Comparison of ENCODE assay signal across 13 mouse cellular contexts in the genomic region with DNA sequence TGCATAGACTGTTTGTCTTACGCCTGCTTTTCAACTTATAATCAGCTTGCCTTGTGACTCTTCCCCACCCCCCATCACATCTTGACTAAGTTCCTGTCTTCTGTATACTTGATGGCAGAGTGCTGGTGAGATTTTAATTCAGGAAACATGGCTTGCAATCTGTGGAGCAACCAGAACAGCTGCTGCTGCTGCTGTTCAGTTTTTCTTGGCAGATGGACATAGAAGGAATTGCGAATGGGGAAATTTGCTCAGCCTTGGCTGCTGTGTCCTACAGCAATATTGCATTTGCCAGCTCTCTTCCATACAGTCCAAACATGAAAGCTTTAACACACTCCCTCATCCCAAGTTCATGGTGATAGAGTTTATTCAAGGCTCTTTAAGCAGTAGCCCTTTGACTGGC.
DNase-seq lines count a peak whose midpoint lies in the region; ATAC-seq lines count a peak whose summit lies in the region.
"Had no signal": no experiment of that assay in that cellular context is flagged by ENCODE, and none has a peak within 500 bp of the region (broad histone marks: within the 10 kb centered on the region; RNA-seq: fewer than 3 reads in every experiment).

No protein-coding gene starts in this region.

- H3K9ac ChIP-seq in forebrain, embryonic 15.5 days (replicated peaks): no peak overlapping the region
- H3K9ac ChIP-seq in kidney, embryonic 15.5 days: no peak overlapping the region
- H3K9ac ChIP-seq in liver, embryonic 11.5 days (ENCODE audit: low read depth, low read length): no peak overlapping the region
- H3K9ac ChIP-seq: midbrain, embryonic 12.5 days; stomach, embryonic 15.5 days had no signal

- peak; percentile 93 for ATAC-seq in forebrain, embryonic 15.5 days (replicated peaks)
- ATAC-seq in activated CD4-positive, CD25-positive, alpha-beta regulatory T cell, adult 4 months: no peak
- no peak for ATAC-seq in kidney, embryonic 15.5 days (replicated peaks; ENCODE audit: low FRiP score)
- no peak for ATAC-seq in liver, embryonic 11.5 days (replicated peaks; ENCODE audit: low FRiP score)
- ATAC-seq: inflammation-experienced regulatory T-cells, adult 6 months; Patski had no signal

- H3K4me3 ChIP-seq in forebrain, embryonic 15.5 days: no peak overlapping the region
- no peak overlapping the region for H3K4me3 ChIP-seq in forebrain, embryonic 10.5 days
- H3K4me3 ChIP-seq in kidney, embryonic 15.5 days (replicated peaks): no peak overlapping the region
- no peak overlapping the region for H3K4me3 ChIP-seq in liver, embryonic 11.5 days (ENCODE audit: low read depth, low read length)
- H3K4me3 ChIP-seq: midbrain, embryonic 12.5 days; stomach, embryonic 15.5 days had no signal

- H3K9me3 ChIP-seq in forebrain, embryonic 15.5 days: no peaks in the 10 kb centered on the region
- no peaks in the 10 kb centered on the region for H3K9me3 ChIP-seq in forebrain, embryonic 10.5 days
- no peaks in the 10 kb centered on the region for H3K9me3 ChIP-seq in kidney, embryonic 15.5 days (replicated peaks)
- H3K9me3 ChIP-seq in liver, embryonic 11.5 days (ENCODE audit: control insufficient read depth, low read length): no peaks in the 10 kb centered on the region
- H3K9me3 ChIP-seq: midbrain, embryonic 12.5 days; stomach, embryonic 15.5 days had no signal

- no peak for DNase-seq in forebrain, embryonic 10.5 days (ENCODE audit: extremely low spot score, low spot score)
- peak; percentile 27 for DNase-seq in lung, postnatal 10 days
- no peak for DNase-seq in lung, adult 18-20 months
- DNase-seq in layer of hippocampus, postnatal 36 days: peak; percentile 37 to 43
- no peak for DNase-seq in liver, embryonic 11.5 days (ENCODE audit: low spot score)
- DNase-seq: liver had no signal

- H3K27me3 ChIP-seq in forebrain, embryonic 15.5 days: no peaks in the 10 kb centered on the region
- no peaks in the 10 kb centered on the region for H3K27me3 ChIP-seq in forebrain, embryonic 10.5 days (ENCODE audit: poor library complexity, severe bottlenecking)
- H3K27me3 ChIP-seq in kidney, embryonic 15.5 days: no peaks in the 10 kb centered on the region
- no peaks in the 10 kb centered on the region for H3K27me3 ChIP-seq in liver, embryonic 11.5 days (replicated peaks; ENCODE audit: control insufficient read depth, insufficient read depth, low read length)
- H3K27me3 ChIP-seq: midbrain, embryonic 12.5 days; stomach, embryonic 15.5 days had no signal

- H3K4me2 ChIP-seq in forebrain, embryonic 15.5 days (replicated peaks): no peak overlapping the region
- no peak overlapping the region for H3K4me2 ChIP-seq in kidney, embryonic 15.5 days
- H3K4me2 ChIP-seq in liver, embryonic 11.5 days: no peak overlapping the region
- H3K4me2 ChIP-seq: midbrain, embryonic 12.5 days; stomach, embryonic 15.5 days had no signal

- H3K27ac ChIP-seq in forebrain, embryonic 15.5 days (replicated peaks): no peak overlapping the region
- H3K27ac ChIP-seq in forebrain, embryonic 10.5 days: no peak overlapping the region
- H3K27ac ChIP-seq in kidney, embryonic 15.5 days: no peak overlapping the region
- H3K27ac ChIP-seq in liver, embryonic 11.5 days (ENCODE audit: low read depth, low read length): no peak overlapping the region
- H3K27ac ChIP-seq: midbrain, embryonic 12.5 days; stomach, embryonic 15.5 days had no signal

- H3K36me3 ChIP-seq in forebrain, embryonic 15.5 days: no peaks in the 10 kb centered on the region
- no peaks in the 10 kb centered on the region for H3K36me3 ChIP-seq in forebrain, embryonic 10.5 days (replicated peaks)
- H3K36me3 ChIP-seq in kidney, embryonic 15.5 days: no peaks in the 10 kb centered on the region
- no peaks in the 10 kb centered on the region for H3K36me3 ChIP-seq in liver, embryonic 11.5 days (ENCODE audit: control insufficient read depth, insufficient read depth, low read length)
- H3K36me3 ChIP-seq: midbrain, embryonic 12.5 days; stomach, embryonic 15.5 days had no signal

- WGBS in forebrain, embryonic 15.5 days: 52% methylated on average over 2 of the region's 2 CpGs
- WGBS in forebrain, embryonic 10.5 days: 93% methylated on average over 2 of the region's 2 CpGs
- WGBS in kidney, embryonic 15.5 days: 76% methylated on average over 2 of the region's 2 CpGs
- 78% methylated on average over 2 of the region's 2 CpGs for WGBS in liver, embryonic 11.5 days

- peaks cover 4% of the 10 kb centered on the region; the same call in 1 of the 2 replicates for H3K4me1 ChIP-seq in forebrain, embryonic 15.5 days
- H3K4me1 ChIP-seq in forebrain, embryonic 10.5 days: no peaks in the 10 kb centered on the region
- no peaks in the 10 kb centered on the region for H3K4me1 ChIP-seq in kidney, embryonic 15.5 days
- H3K4me1 ChIP-seq in liver, embryonic 11.5 days (replicated peaks; ENCODE audit: control insufficient read depth, insufficient read depth, low read length): no peaks in the 10 kb centered on the region
- H3K4me1 ChIP-seq: midbrain, embryonic 12.5 days; stomach, embryonic 15.5 days had no signal

Comparison
In these comparisons a context has a peak if more than half of its experiments do, and no peak if none do; other contexts are left out.
1. DNase-seq: peak in lung, postnatal 10 days (single experiment) and layer of hippocampus, postnatal 36 days (2 of 2); none in forebrain, embryonic 10.5 days (single experiment), lung, adult 18-20 months (0 of 2) and liver, embryonic 11.5 days (single experiment).